Mouse (Mus musculus) heart, postnatal 0 days (tissue): ENCODE results near the gene Olfr123.

Source experiments
- CTCF ChIP-seq: IDR thresholded peaks from 2 replicates; pipeline ENCODE4 v1.5.1; 2016; ENCODE audit warnings: antibody characterized with exemption, control low read depth, low read depth
- EP300 ChIP-seq: IDR thresholded peaks from 2 replicates; pipeline ENCODE4 v1.6.1; 2016; ENCODE audit warnings: antibody characterized with exemption, low read depth

- no peak for TF ChIP-seq EP300
- TF ChIP-seq CTCF: no peak
Measured at GRCm38 (mm10) chr17:37832649-37833048, 39.3 kb downstream of the Olfr123 start, which contains the start of gene Olfr125.
